Mouse (Mus musculus) bone marrow, adult 2 months (tissue): Measurements from ENCODE around the gene Casp14.

Experiments
- CTCF ChIP-seq: fragments of 200-500 bp; IDR thresholded peaks from 2 replicates; pipeline ENCODE4 v1.5.1; 2011; ENCODE audit warnings: low read length, control low read depth; ENCODE audit not compliant: control insufficient read depth, insufficient read depth
- POLR2A ChIP-seq: fragments of 200-500 bp; IDR thresholded peaks from 2 replicates; pipeline ENCODE4 v1.6.1; 2011; ENCODE audit warnings: low read depth, mild to moderate bottlenecking, control low read depth, low read length, borderline replicate concordance; ENCODE audit not compliant: control insufficient read depth

GRCm38 (mm10) chr10:78715156-78715555 lies 2.9 kb downstream of the Casp14 start:
- TF ChIP-seq CTCF (no peak), POLR2A (no peak)
